Comparison of ENCODE assay signal across 18 mouse cellular contexts in genomic region chr9:96753392-96753791, GRCm38 (mm10). TPM values are rescaled to one million over a fixed set of nuclear protein-coding genes. Genes with fewer than 3 reads are reported as not detected.
DNase-seq lines count a peak whose midpoint lies in the region; ATAC-seq and TF ChIP-seq lines count a peak whose summit lies in the region.
"Had no signal": no experiment of that assay in that cellular context is flagged by ENCODE, and none has a peak within 500 bp of the region (broad histone marks: within the 10 kb centered on the region; RNA-seq: fewer than 3 reads in every experiment).

No protein-coding gene starts in this region.

- peak; percentile 19 to 51 for DNase-seq in adrenal gland, adult (ENCODE audit: inconsistent age in 2 of 2, low spot score in 1 of 2)
- no peak for DNase-seq in adrenal gland, postnatal 14 days
- no peak for DNase-seq in heart, postnatal 14 days
- no peak for DNase-seq in kidney, adult 2 months
- DNase-seq in heart, postnatal 0 days (ENCODE audit: low spot score), result no peak
- no peak for DNase-seq in MN1 (ENCODE audit: low spot score)
- DNase-seq: cerebellum, adult 11 months; cerebellum, adult 9-11 months; forebrain, postnatal 0 days; liver; right cerebral cortex, postnatal 25 days; thymus, postnatal 14 days had no signal

- no peaks in the 10 kb centered on the region for H3K36me3 ChIP-seq in heart, embryonic 11.5 days (ENCODE audit: control insufficient read depth, insufficient read depth, low read length)
- H3K36me3 ChIP-seq in kidney, adult 2 months (ENCODE audit: control insufficient read depth, insufficient read depth, low read length), result no peaks in the 10 kb centered on the region
- H3K36me3 ChIP-seq in kidney, embryonic 14.5 days (ENCODE audit: control insufficient read depth, insufficient read depth, low read length), result no peaks in the 10 kb centered on the region
- H3K36me3 ChIP-seq in heart, postnatal 0 days (replicated peaks; ENCODE audit: control insufficient read depth, insufficient read depth, low read length), result peaks cover 22% of the 10 kb centered on the region
- H3K36me3 ChIP-seq: embryonic facial prominence, embryonic 15.5 days; liver, embryonic 15.5 days; neural tube, embryonic 13.5 days had no signal

- no peak overlapping the region for H3K9ac ChIP-seq in heart, embryonic 11.5 days (ENCODE audit: low read depth, low read length)
- H3K9ac ChIP-seq in kidney, embryonic 14.5 days (ENCODE audit: low read depth, low read length), result no peak overlapping the region
- H3K9ac ChIP-seq in heart, postnatal 0 days (replicated peaks; ENCODE audit: low read depth, low read length), result no peak overlapping the region
- H3K9ac ChIP-seq: embryonic facial prominence, embryonic 15.5 days; forebrain, postnatal 0 days; liver, embryonic 15.5 days; neural tube, embryonic 13.5 days had no signal

- TF ChIP-seq POLR2A in kidney, adult 2 months (IDR thresholded peaks at IDR 0.05; ENCODE audit: low read depth, low read length), result no peak

- no peaks in the 10 kb centered on the region for H3K27me3 ChIP-seq in heart, embryonic 11.5 days (ENCODE audit: control insufficient read depth, insufficient read depth, low read length)
- no peaks in the 10 kb centered on the region for H3K27me3 ChIP-seq in kidney, adult 2 months (replicated peaks; ENCODE audit: control insufficient read depth, insufficient read depth, low read length)
- H3K27me3 ChIP-seq in kidney, embryonic 14.5 days (ENCODE audit: control insufficient read depth, insufficient read depth, low read length), result no peaks in the 10 kb centered on the region
- no peaks in the 10 kb centered on the region for H3K27me3 ChIP-seq in heart, postnatal 0 days (ENCODE audit: control insufficient read depth, insufficient read depth, low read length)
- H3K27me3 ChIP-seq: embryonic facial prominence, embryonic 15.5 days; liver, embryonic 15.5 days; neural tube, embryonic 13.5 days had no signal

- H3K9me3 ChIP-seq in heart, embryonic 11.5 days (replicated peaks; ENCODE audit: control insufficient read depth, low read length), result no peaks in the 10 kb centered on the region; the same call in 1 of the 2 replicates
- no peaks in the 10 kb centered on the region for H3K9me3 ChIP-seq in kidney, embryonic 14.5 days (ENCODE audit: control insufficient read depth, low read length)
- no peaks in the 10 kb centered on the region for H3K9me3 ChIP-seq in heart, postnatal 0 days (replicated peaks; ENCODE audit: control insufficient read depth, low read length)
- H3K9me3 ChIP-seq: embryonic facial prominence, embryonic 15.5 days; liver, embryonic 15.5 days; neural tube, embryonic 13.5 days had no signal

- intact Hi-C loops in heart, postnatal 14 days (cut with DNase I), result no loop called here

- TF ChIP-seq EP300 in heart, postnatal 0 days (IDR thresholded peaks at IDR 0.05; ENCODE audit: low read depth), result no peak

- ATAC-seq in heart, embryonic 11.5 days (replicated peaks; ENCODE audit: insufficient number of reproducible peaks, low FRiP score, low TSS enrichment), result no peak
- no peak for ATAC-seq in kidney, embryonic 14.5 days (ENCODE audit: low FRiP score, low TSS enrichment)
- ATAC-seq in heart, postnatal 0 days (ENCODE audit: insufficient read depth, low read depth), result no peak

- 83% methylated on average over 8 of the region's 8 CpGs for WGBS in heart, embryonic 11.5 days (ENCODE audit: insufficient replicate concordance)
- 93% methylated on average over 8 of the region's 8 CpGs for WGBS in kidney, adult 2 months
- 95% methylated on average over 8 of the region's 8 CpGs for WGBS in kidney, embryonic 14.5 days
- 80% methylated on average over 8 of the region's 8 CpGs for WGBS in heart, postnatal 0 days

- H3K4me3 ChIP-seq in heart, embryonic 11.5 days (ENCODE audit: low read depth, low read length), result no peak overlapping the region
- H3K4me3 ChIP-seq in kidney, adult 2 months (ENCODE audit: insufficient read depth, low read depth, low read length), result no peak overlapping the region
- no peak overlapping the region for H3K4me3 ChIP-seq in kidney, embryonic 14.5 days (ENCODE audit: low read length)
- H3K4me3 ChIP-seq in heart, postnatal 0 days (ENCODE audit: low read depth, low read length), result no peak overlapping the region
- H3K4me3 ChIP-seq: embryonic facial prominence, embryonic 15.5 days; left cerebral cortex, adult 2 months; liver, embryonic 15.5 days; neural tube, embryonic 13.5 days had no signal

- H3K4me2 ChIP-seq in heart, embryonic 11.5 days, result no peak overlapping the region
- H3K4me2 ChIP-seq in kidney, embryonic 14.5 days (replicated peaks; ENCODE audit: low read depth, low read length), result no peak overlapping the region
- no peak overlapping the region for H3K4me2 ChIP-seq in heart, postnatal 0 days (ENCODE audit: low read depth, low read length)
- H3K4me2 ChIP-seq: embryonic facial prominence, embryonic 15.5 days; liver, embryonic 15.5 days; neural tube, embryonic 13.5 days had no signal

- peaks cover 15% of the 10 kb centered on the region for H3K4me1 ChIP-seq in heart, embryonic 11.5 days (ENCODE audit: control insufficient read depth, insufficient read depth, low read length)
- no peaks in the 10 kb centered on the region for H3K4me1 ChIP-seq in kidney, adult 2 months (ENCODE audit: control insufficient read depth, insufficient read depth, low read length)
- H3K4me1 ChIP-seq in kidney, embryonic 14.5 days (ENCODE audit: control insufficient read depth, insufficient read depth, low read length), result no peaks in the 10 kb centered on the region
- peaks cover 13% of the 10 kb centered on the region for H3K4me1 ChIP-seq in heart, postnatal 0 days (ENCODE audit: control insufficient read depth, insufficient read depth)
- H3K4me1 ChIP-seq: liver, embryonic 15.5 days; neural tube, embryonic 13.5 days had no signal

- peak overlapping the region; percentile 90; the same call in 1 of the 2 replicates for H3K27ac ChIP-seq in heart, embryonic 11.5 days (ENCODE audit: low read depth, low read length)
- H3K27ac ChIP-seq in kidney, adult 2 months (ENCODE audit: insufficient read depth, low read depth, low read length), result peak overlapping the region; percentile 1; the same call in 1 of the 2 replicates
- no peak overlapping the region for H3K27ac ChIP-seq in kidney, embryonic 14.5 days (ENCODE audit: low read depth, low read length)
- peak overlapping the region; percentile 86 for H3K27ac ChIP-seq in heart, postnatal 0 days (ENCODE audit: low read depth)
- H3K27ac ChIP-seq: embryonic facial prominence, embryonic 15.5 days; liver, embryonic 15.5 days; neural tube, embryonic 13.5 days had no signal

- no peak for TF ChIP-seq CTCF in kidney, adult 2 months (conservative IDR thresholded peaks at IDR 0.05; ENCODE audit: insufficient read depth, insufficient read length, low read depth, low read length)
- TF ChIP-seq CTCF in heart, postnatal 0 days (IDR thresholded peaks at IDR 0.05; ENCODE audit: low read depth), result no peak

RNA-seq across cellular contexts. Expression of gene Zbtb38, which starts 0.8 kb away (rescaled TPM):
- 41.5 and 52.1 TPM in 2 replicates for total RNA-seq in adrenal gland, postnatal 14 days (2021)
- 22.7 and 24.7 TPM in 2 replicates for polyA plus RNA-seq in heart, embryonic 11.5 days (2014; fragmentation: Nextera tagmentation; extraction: Ambion mirVana)
- 10 to 100 TPM; 28.5 to 35.0 TPM for total RNA-seq in heart, postnatal 14 days (2021)
- polyA plus RNA-seq in kidney, adult 2 months (2012; rRNA removed), result 10.2 and 12.9 TPM in 2 replicates
- 15.6 and 20.5 TPM in 2 replicates for polyA plus RNA-seq in kidney, embryonic 14.5 days (2014; fragmentation: Nextera tagmentation; extraction: Ambion mirVana)
- total RNA-seq in heart, postnatal 0 days (2014; rRNA removed; ENCODE audit: low replicate concordance), result 31.8 and 44.5 TPM in 2 replicates
- 27.5 and 28.7 TPM in 2 replicates for polyA plus RNA-seq in heart, postnatal 0 days (2015; fragmentation: Nextera tagmentation; extraction: Ambion mirVana)

Comparison
In these comparisons a context has a peak if more than half of its experiments do, and no peak if none do; other contexts are left out.
1. DNase-seq: peak in adrenal gland, adult (2 of 2); none in adrenal gland, postnatal 14 days (single experiment), heart, postnatal 14 days (0 of 2), kidney, adult 2 months (single experiment), heart, postnatal 0 days (single experiment) and MN1 (single experiment).